Mouse (Mus musculus) heart, adult 18-20 months (tissue): ENCODE measurements around the gene Atg2b. TPM values are rescaled to one million over a fixed set of nuclear protein-coding genes. Genes with fewer than 3 reads are reported as not detected.
A peak's percentile ranks its signal among the peaks of the same experiment; 100 is the strongest.

Experiments
- DNase-seq, 2 experiments: peaks; one replicate each; pipeline ENCODE4 v3.0.0; 2021 to 2022; ENCODE audit warnings: mixed read lengths in 1 of 2
- total RNA-seq, 2 experiments: library from RNA; stranded (reverse); gene quantifications; 2 replicates each; pipeline ENCODE4 v1.2.3; 2021

Atg2b gene
- total RNA-seq, 2 experiments from 2014 or later = 17.0 to 17.4 TPM

GRCm38 (mm10) chr12:105683933-105684901, 794 bp downstream of the Atg2b start, which contains the start of gene Gskip:
Gene Gskip, plus strand, starts transcription at chr12:105684829.
- DNase-seq = peak; percentile 18 to 68

GRCm38 (mm10) chr12:105678762-105679161, 6.2 kb downstream of the Atg2b start:
- DNase-seq = no peak

GRCm38 (mm10) chr12:105678211-105678610, 6.8 kb downstream of the Atg2b start:
- DNase-seq = no peak

GRCm38 (mm10) chr12:105676274-105676673, 8.7 kb downstream of the Atg2b start:
- DNase-seq = no peak

- DNase-seq = no peak
Observed at GRCm38 (mm10) chr12:105655850-105656249, 29.2 kb downstream of the Atg2b start.

- no peak for DNase-seq
Observed at GRCm38 (mm10) chr12:105642770-105643321, 42.2 kb downstream of the Atg2b start.

GRCm38 (mm10) chr12:105637554-105637953, 47.5 kb downstream of the Atg2b start:
- DNase-seq = no peak

GRCm38 (mm10) chr12:105636551-105636950, 48.5 kb downstream of the Atg2b start:
- no peak for DNase-seq

- DNase-seq = no peak
Observed at GRCm38 (mm10) chr12:105634374-105635067, 50.5 kb downstream of the Atg2b start.

GRCm38 (mm10) chr12:105625798-105626197, 59.2 kb downstream of the Atg2b start:
- no peak for DNase-seq

- DNase-seq = no peak
Observed at GRCm38 (mm10) chr12:105622981-105623539, 62.0 kb downstream of the Atg2b start.

GRCm38 (mm10) chr12:105622048-105622447, 63.0 kb downstream of the Atg2b start:
- DNase-seq = no peak

GRCm38 (mm10) chr12:105613559-105613958, 71.5 kb downstream of the Atg2b start:
- DNase-seq = no peak

- DNase-seq = peak; percentile 15 to 59
Observed at GRCm38 (mm10) chr12:105611748-105612147, 73.3 kb downstream of the Atg2b start.

GRCm38 (mm10) chr12:105611045-105611444, 74.0 kb downstream of the Atg2b start:
- no peak for DNase-seq

GRCm38 (mm10) chr12:105606881-105607280, 78.1 kb downstream of the Atg2b start:
- no peak for DNase-seq

GRCm38 (mm10) chr12:105605212-105605611, 79.8 kb downstream of the Atg2b start:
- DNase-seq = no peak

- no peak for DNase-seq
Observed at GRCm38 (mm10) chr12:105603904-105604303, 81.1 kb downstream of the Atg2b start.

GRCm38 (mm10) chr12:105602581-105603210, 82.3 kb downstream of the Atg2b start, which contains the start of gene Bdkrb1:
Gene Bdkrb1, plus strand, starts transcription at chr12:105603085.
- DNase-seq = no peak

GRCm38 (mm10) chr12:105601586-105601985, 83.4 kb downstream of the Atg2b start:
- DNase-seq = no peak

GRCm38 (mm10) chr12:105599098-105599497, 85.9 kb downstream of the Atg2b start:
- DNase-seq = no peak

- no peak for DNase-seq
Observed at GRCm38 (mm10) chr12:105598503-105598902, 86.5 kb downstream of the Atg2b start.
